Mouse (Mus musculus): Measurements from ENCODE around the gene Masp2. TPM values are rescaled to one million over a fixed set of nuclear protein-coding genes. Genes with fewer than 3 reads are reported as not detected.

Masp2 gene
- polyA plus RNA-seq, 1 experiment from 2014 or later: 0.54 TPM

DNA sequence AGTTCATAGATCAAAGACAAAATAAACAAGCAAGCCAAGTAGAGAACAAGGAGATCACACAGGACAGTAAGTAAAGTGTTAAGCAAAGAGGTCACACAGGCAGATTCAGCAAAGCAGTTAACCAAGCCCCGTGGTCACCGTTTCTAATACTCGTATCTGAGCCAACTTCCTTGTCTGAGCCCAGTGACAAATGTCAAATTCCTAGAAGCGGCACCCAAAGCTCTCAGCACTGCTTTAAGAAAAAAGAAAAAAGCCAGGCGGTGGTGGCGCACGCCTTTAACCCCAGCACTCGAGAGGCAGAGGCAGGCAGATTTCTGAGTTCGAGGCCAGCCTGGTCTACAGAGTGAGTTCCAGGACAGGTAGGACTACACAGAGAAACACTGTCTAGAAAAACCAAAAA lies 15.7 kb upstream of the Masp2 start:
- Histone ChIP-seq H3K9ac (no peak overlapping the region), H3K27ac (no peak overlapping the region), H3K27me3 (no peaks in the 10 kb centered on the region), H3K4me3 (no peak overlapping the region), H3K4me2 (replicated peaks) (no peak overlapping the region), H3K4me1 (no peaks in the 10 kb centered on the region), H3K9me3 (no peaks in the 10 kb centered on the region), H3K36me3 (peaks cover 13% of the 10 kb centered on the region)
- ATAC-seq (ENCODE audit: insufficient number of reproducible peaks, insufficient read depth, low FRiP score, low TSS enrichment): no peak
- WGBS: 84% methylated on average over 9 of the region's 9 CpGs

DNA sequence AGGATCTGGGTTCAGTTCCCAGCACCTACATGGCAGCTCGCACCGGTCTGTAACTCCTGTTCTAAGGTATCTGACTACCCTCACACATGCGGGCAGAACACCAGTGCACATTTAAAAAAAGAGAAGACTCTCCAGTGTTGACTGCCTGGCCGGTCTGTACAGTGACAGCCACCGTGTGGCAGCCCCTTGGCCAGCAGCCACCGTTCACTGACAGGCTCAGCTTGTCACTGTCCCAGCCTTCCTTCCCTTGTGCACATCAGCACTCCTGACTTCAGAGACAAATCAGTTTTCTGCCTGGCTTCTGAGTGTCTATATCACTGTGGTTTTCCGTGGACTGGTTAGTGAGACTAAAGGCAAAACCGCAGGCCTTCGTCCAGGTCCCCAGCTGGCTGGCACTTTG lies 13.6 kb upstream of the Masp2 start:
- H3K27me3 ChIP-seq: no peaks in the 10 kb centered on the region
- no peaks in the 10 kb centered on the region for H3K9me3 ChIP-seq
- 82% methylated on average over 9 of the region's 9 CpGs for WGBS
- H3K4me3 ChIP-seq: no peak overlapping the region
- peaks cover 6% of the 10 kb centered on the region for H3K36me3 ChIP-seq
- H3K4me1 ChIP-seq: peaks cover 9% of the 10 kb centered on the region
- H3K4me2 ChIP-seq (replicated peaks): no peak overlapping the region
- H3K9ac ChIP-seq: no peak overlapping the region
- no peak for ATAC-seq (ENCODE audit: insufficient number of reproducible peaks, insufficient read depth, low FRiP score, low TSS enrichment)
- no peak overlapping the region for H3K27ac ChIP-seq

DNA sequence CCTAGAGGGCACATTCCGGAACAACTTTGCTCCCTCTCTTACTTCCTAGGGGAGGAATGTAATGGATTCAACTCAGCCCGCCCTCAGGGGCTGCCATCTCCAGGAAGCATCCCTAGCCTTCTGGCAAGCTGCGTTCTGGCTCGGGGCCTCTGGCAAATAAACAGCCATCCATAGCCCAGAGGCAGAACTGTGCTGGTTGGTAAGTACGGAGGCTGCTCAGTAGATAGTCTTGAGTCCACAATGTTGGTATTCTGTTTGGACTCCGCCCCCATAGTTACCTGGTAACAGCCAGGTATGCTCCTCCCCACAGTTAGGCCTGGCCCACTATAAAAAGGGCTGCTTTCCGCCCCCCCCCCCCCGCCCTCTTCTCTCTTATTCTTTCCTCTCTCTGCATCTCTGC lies 12.8 kb upstream of the Masp2 start:
- H3K9me3 ChIP-seq: no peaks in the 10 kb centered on the region

DNA sequence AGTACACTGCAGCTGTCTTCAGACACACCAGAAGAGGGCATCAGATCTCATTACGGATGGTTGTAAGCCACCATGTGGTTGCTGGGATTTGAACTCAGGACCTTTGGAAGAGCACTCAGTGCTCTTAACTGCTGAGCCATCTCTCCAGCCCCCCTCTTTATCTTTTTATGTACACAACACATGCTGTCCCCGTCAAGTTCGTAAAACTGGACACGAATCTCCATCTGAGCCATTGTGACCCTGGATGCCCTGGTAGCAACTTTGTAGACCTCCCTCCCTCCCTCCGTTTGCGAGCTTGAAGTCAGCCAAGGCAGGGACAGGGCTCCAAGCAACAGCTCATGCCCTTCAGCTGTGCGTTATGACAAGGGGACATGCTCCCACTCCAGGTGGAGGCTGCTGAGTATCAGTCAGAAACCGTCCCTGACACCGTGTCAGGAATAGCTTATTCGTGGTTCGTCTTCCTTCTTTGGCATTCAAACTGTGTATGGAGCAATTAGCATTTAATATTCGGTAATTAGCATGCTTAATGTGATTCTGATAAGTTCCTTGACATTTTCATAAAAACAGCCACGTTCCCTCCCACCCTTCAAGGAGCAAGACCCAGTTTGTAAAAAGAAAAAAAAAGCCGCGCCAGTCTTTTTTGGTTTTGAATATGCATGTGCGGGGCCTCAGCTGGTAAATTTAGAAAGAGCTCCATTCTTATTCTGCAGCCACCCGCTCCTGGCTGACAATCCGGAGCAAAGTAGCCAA lies 11.8 kb upstream of the Masp2 start:
- peak overlapping the region; percentile 93 for H3K4me2 ChIP-seq (replicated peaks)
- no peaks in the 10 kb centered on the region for H3K9me3 ChIP-seq
- H3K27me3 ChIP-seq: no peaks in the 10 kb centered on the region
- H3K4me1 ChIP-seq: peaks cover 9% of the 10 kb centered on the region
- H3K36me3 ChIP-seq: peaks cover 24% of the 10 kb centered on the region
- H3K9ac ChIP-seq: peak overlapping the region; percentile 44
- WGBS: 7% methylated on average over 18 of the region's 18 CpGs
- no peak for ATAC-seq (ENCODE audit: insufficient number of reproducible peaks, insufficient read depth, low FRiP score, low TSS enrichment)
- peak overlapping the region; percentile 97 for H3K4me3 ChIP-seq
- peak overlapping the region; percentile 26; the same call in 1 of the 2 replicates for H3K27ac ChIP-seq

More for the DNA sequence above, 12.8 kb upstream of the Masp2 start:
- Histone ChIP-seq H3K27ac (no peak overlapping the region), H3K27me3 (no peaks in the 10 kb centered on the region), H3K4me2 (replicated peaks) (no peak overlapping the region), H3K9ac (no peak overlapping the region), H3K36me3 (peaks cover 14% of the 10 kb centered on the region), H3K4me3 (no peak overlapping the region), H3K4me1 (peaks cover 9% of the 10 kb centered on the region)
- 45% methylated on average over 7 of the region's 8 CpGs for WGBS
- ATAC-seq (ENCODE audit: insufficient number of reproducible peaks, insufficient read depth, low FRiP score, low TSS enrichment): no peak

DNA sequence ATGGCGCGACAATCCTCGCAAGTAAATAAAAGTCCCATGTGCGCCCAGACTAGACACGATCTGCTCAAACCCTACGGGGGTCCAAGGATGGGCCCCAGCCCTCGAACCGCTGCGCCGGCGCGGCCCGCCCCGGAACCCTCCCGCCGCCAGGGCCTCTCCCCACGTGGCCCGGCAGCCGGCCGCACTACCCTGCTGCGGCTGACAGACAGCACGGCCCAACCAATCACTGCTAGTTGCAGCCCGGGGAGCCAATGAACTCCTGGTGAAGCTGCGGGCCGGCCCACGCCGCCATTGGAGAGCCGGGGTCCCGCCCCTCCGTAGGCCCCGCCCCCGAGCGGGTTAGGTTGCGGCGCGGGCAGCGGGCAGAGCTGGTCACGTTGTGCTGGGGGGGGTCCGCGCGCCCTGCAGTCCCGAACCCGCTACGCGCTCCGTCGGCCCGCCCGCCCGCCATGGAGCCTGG lies 11.2 kb upstream of the Masp2 start, which contains the start of gene Srm:
Srm (plus strand) TSS at position 333 of the 460 bp plus-strand sequence.
- Histone ChIP-seq H3K9ac (peak within 1 kb of the TSS; percentile 89), H3K4me1 (peaks cover 9% of the 10 kb centered on the region), H3K27ac (peak within 1 kb of the TSS; percentile 54; the same call in 1 of the 2 replicates), H3K4me3 (peak within 1 kb of the TSS; percentile 97), H3K36me3 (peaks cover 30% of the 10 kb centered on the region), H3K4me2 (replicated peaks) (peak within 1 kb of the TSS; percentile 93), H3K27me3 (no peaks in the 10 kb centered on the region), H3K9me3 (no peaks in the 10 kb centered on the region)
- 0% methylated on average over 50 of the region's 50 CpGs for WGBS
- peak; percentile 99 for ATAC-seq (ENCODE audit: insufficient number of reproducible peaks, insufficient read depth, low FRiP score, low TSS enrichment)

DNA sequence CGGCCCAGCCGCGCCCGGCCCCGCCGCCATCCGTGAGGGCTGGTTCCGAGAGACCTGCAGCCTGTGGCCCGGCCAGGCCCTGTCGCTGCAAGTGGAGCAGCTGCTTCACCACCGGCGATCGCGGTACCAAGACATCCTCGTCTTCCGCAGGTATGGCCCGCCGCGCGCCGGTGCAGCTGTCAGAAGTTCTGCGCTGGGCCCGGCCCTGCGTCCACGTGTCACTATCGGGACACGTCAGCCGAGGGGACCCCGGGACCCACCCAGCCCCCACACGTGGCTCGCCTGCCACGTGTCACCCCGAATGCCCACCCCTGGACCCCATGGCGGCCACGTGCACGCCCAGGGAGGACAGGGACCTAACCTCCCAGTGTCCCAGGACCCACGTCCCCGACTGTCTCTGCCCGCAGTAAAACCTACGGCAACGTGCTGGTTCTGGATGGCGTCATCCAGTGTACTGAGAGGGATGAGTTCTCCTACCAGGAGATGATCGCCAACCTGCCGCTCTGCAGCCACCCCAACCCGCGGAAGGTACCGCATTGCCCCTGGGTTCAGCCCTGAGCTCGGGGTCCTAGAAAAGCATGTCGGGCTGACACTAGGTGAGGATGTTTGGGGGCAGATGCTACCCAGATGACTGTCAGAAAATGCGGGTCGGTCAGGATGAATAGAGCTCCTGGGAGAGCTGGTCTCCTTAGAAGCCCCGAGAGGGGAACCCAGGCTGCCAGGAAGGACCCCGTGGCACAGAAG lies 10.5 kb upstream of the Masp2 start:
- Histone ChIP-seq H3K9me3 (no peaks in the 10 kb centered on the region), H3K27ac (peak overlapping the region; percentile 54; the same call in 1 of the 2 replicates), H3K4me3 (peak overlapping the region; percentile 97), H3K36me3 (peaks cover 36% of the 10 kb centered on the region), H3K4me1 (peaks cover 9% of the 10 kb centered on the region), H3K4me2 (replicated peaks) (peak overlapping the region; percentile 93), H3K9ac (peak overlapping the region; percentile 89), H3K27me3 (no peaks in the 10 kb centered on the region)
- WGBS: under 1% methylated on average over 53 of the region's 53 CpGs
- peak; percentile 32 for ATAC-seq (ENCODE audit: insufficient number of reproducible peaks, insufficient read depth, low FRiP score, low TSS enrichment)

DNA sequence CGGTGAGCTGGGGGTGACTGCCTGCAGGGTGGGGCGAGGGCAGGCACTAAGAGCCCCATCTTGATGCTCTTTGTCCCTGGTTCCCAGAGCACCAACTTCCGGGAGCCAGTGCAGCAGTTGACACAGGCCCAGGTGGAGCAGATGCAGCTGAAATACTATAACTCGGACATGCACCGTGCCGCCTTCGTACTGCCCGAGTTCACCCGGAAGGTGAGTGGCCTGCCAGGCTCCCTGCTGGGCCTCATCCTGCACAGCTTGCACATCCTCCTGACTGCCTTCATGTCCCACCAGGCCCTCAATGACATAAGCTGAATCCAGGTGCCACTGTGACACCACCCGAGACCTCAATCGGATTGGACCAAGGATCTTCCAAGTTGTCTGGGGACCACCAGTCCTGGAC lies 8.4 kb upstream of the Masp2 start:
- 94% methylated on average over 11 of the region's 11 CpGs for WGBS
- no peaks in the 10 kb centered on the region for H3K27me3 ChIP-seq
- peaks cover 9% of the 10 kb centered on the region for H3K4me1 ChIP-seq
- H3K9ac ChIP-seq: no peak overlapping the region
- H3K36me3 ChIP-seq: peaks cover 50% of the 10 kb centered on the region
- H3K9me3 ChIP-seq: no peaks in the 10 kb centered on the region
- no peak overlapping the region for H3K27ac ChIP-seq
- no peak for ATAC-seq (ENCODE audit: insufficient number of reproducible peaks, insufficient read depth, low FRiP score, low TSS enrichment)
- H3K4me3 ChIP-seq: no peak overlapping the region
- no peak overlapping the region for H3K4me2 ChIP-seq (replicated peaks)

DNA sequence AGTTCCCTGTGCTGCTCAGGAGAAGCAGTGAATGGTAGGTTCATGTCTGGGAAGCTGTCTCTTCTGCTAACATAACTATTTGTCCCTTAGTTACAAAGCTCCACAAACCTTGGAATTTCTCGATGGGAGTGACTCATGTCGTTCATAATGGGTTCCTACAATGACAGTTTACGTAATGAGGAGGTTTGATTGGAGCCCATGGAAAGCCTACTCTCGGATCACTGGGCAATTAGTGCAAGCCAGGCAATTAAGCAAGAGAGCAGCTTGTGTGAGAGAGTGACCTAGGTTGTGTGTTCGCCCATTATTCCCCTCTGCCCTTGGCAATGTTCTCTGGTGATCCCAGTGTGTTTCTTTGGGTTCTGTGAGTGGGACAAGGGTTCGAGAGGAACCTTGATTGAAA lies 6.4 kb upstream of the Masp2 start:
- Histone ChIP-seq H3K36me3 (peaks cover 53% of the 10 kb centered on the region), H3K27me3 (no peaks in the 10 kb centered on the region), H3K27ac (no peak overlapping the region), H3K4me1 (peaks cover 9% of the 10 kb centered on the region), H3K9ac (no peak overlapping the region), H3K4me3 (no peak overlapping the region), H3K4me2 (replicated peaks) (no peak overlapping the region), H3K9me3 (0 out of 2 replicates have a peak, but pooled peaks cover 3% of the 10 kb centered on the region)
- 86% methylated on average over 6 of the region's 6 CpGs for WGBS
- no peak for ATAC-seq (ENCODE audit: insufficient number of reproducible peaks, insufficient read depth, low FRiP score, low TSS enrichment)

DNA sequence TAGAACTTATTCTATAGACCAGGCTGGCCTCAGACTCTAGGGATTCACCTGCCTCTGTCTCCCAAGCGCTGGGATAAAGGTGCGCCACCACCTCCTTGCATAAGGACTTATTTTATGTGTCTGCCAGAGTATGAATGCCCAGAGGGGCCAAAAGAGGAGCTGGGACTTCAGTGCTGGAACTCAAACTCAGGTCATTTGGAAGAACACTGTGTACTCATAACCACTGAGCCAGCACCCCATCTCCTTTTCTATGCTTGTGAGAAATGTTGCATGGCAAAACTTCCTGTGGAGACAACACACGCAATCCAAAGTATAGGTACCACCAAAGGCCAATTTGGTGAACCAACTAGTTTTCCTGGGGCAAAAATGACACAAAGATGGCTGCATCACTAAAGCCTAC lies 5.6 kb upstream of the Masp2 start:
- H3K27ac ChIP-seq: no peak overlapping the region
- no peak overlapping the region for H3K4me3 ChIP-seq
- no peak overlapping the region for H3K9ac ChIP-seq
- peaks cover 53% of the 10 kb centered on the region for H3K36me3 ChIP-seq
- H3K4me2 ChIP-seq (replicated peaks): no peak overlapping the region
- 96% methylated on average over 3 of the region's 3 CpGs for WGBS
- ATAC-seq (ENCODE audit: insufficient number of reproducible peaks, insufficient read depth, low FRiP score, low TSS enrichment): no peak
- H3K9me3 ChIP-seq: 0 out of 2 replicates have a peak, but pooled peaks cover 3% of the 10 kb centered on the region
- peaks cover 9% of the 10 kb centered on the region for H3K4me1 ChIP-seq
- H3K27me3 ChIP-seq: no peaks in the 10 kb centered on the region

DNA sequence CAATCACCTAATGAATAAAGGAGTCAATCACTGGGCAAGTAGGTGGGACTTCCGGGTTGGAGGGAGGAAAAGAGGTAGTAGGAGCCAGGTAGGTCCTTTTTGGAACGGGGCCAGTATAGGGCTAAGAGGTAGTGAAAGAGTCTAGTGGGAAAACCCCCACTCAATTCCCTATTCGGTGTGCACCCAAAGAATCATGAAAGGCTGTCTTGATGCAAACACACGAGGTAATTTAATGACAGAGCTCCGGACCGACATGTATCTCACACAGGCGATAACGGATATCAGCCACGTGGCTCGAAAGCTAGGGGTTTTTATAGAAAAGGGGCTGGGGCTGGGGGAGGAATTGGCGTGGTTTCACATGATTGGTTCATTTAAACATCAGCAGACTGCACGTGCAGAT lies 3.5 kb upstream of the Masp2 start:
- 95% methylated on average over 12 of the region's 12 CpGs for WGBS
- Histone ChIP-seq H3K4me2 (replicated peaks) (no peak overlapping the region), H3K4me3 (no peak overlapping the region), H3K9me3 (0 out of 2 replicates have a peak, but pooled peaks cover 3% of the 10 kb centered on the region), H3K9ac (no peak overlapping the region), H3K27ac (no peak overlapping the region), H3K27me3 (no peaks in the 10 kb centered on the region), H3K36me3 (peaks cover 46% of the 10 kb centered on the region), H3K4me1 (no peaks in the 10 kb centered on the region)
- ATAC-seq (ENCODE audit: insufficient number of reproducible peaks, insufficient read depth, low FRiP score, low TSS enrichment): no peak

DNA sequence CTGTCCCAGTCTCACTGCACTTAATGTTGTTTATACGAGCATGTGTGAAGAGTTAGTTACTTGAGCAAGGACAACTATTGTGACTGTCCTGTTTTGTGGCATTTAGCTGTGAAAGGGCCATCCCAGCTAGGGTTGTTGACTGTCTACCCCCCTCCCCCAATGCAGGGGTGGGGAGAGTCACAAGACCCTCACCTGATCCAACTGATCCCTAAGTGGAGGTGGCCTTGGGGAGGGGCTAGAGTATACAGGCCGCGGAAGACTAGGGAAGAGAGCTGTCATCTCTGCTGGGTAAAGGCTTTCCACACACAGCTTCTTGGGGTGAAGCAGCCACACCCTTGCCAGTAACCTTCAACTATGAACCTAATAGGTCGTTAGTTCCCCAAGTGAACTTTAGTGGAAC lies 2.0 kb upstream of the Masp2 start:
- no peaks in the 10 kb centered on the region for H3K27me3 ChIP-seq
- H3K27ac ChIP-seq: no peak overlapping the region
- H3K9ac ChIP-seq: no peak overlapping the region
- ATAC-seq (ENCODE audit: insufficient number of reproducible peaks, insufficient read depth, low FRiP score, low TSS enrichment): no peak
- H3K4me2 ChIP-seq (replicated peaks): no peak overlapping the region
- H3K9me3 ChIP-seq: 0 out of 2 replicates have a peak, but pooled peaks cover 3% of the 10 kb centered on the region
- WGBS: 86% methylated on average over 4 of the region's 4 CpGs
- H3K4me1 ChIP-seq: no peaks in the 10 kb centered on the region
- peaks cover 31% of the 10 kb centered on the region for H3K36me3 ChIP-seq
- H3K4me3 ChIP-seq: no peak overlapping the region

DNA sequence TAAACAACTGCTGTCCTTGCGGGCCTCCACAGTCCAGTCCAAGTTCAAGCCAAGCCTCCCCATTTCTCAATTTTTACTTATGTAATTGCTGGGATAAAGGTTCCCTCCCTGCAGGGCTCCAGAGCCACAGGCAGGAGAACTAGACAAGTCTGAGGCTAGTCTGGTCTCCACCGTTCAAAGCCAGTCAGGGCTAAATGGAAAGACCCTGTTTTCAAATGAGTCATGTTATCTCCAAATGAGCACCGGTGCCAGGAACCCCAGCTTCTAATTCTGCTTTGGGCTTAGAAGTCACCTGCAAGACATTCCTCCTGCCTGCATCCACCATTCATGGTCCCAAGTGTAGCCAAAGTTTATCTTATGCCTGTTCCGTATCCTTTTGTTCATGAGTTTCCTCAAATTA lies 483 bp upstream of the Masp2 start:
- H3K4me3 ChIP-seq: no peak overlapping the region
- WGBS: 86% methylated on average over 4 of the region's 4 CpGs
- no peak for ATAC-seq (ENCODE audit: insufficient number of reproducible peaks, insufficient read depth, low FRiP score, low TSS enrichment)
- H3K27ac ChIP-seq: no peak overlapping the region
- H3K27me3 ChIP-seq: no peaks in the 10 kb centered on the region
- peaks cover 16% of the 10 kb centered on the region for H3K36me3 ChIP-seq
- no peak overlapping the region for H3K4me2 ChIP-seq (replicated peaks)
- no peak overlapping the region for H3K9ac ChIP-seq
- H3K4me1 ChIP-seq: no peaks in the 10 kb centered on the region
- H3K9me3 ChIP-seq: 0 out of 2 replicates have a peak, but pooled peaks cover 3% of the 10 kb centered on the region

Data from embryonic facial prominence, embryonic 12.5 days (tissue).